Mouse (Mus musculus) lung, embryonic 16.5 days (tissue): ENCODE measurements at regions not wholly inside any gene's neighbourhood (a gene's known extent, or its start where the extent isn't known, plus 50 kb on each side); places are given as distances from the start of the nearest gene placed in this dataset.

Experiments
- ATAC-seq: fragments of 200-750 bp; cut with Nextera tagmentation; 2 replicates; pipeline ENCODE4 v1.8.0; 2017; ENCODE audit warnings: low read depth, mild to moderate bottlenecking, moderate library complexity
- H3K27ac ChIP-seq: fragments of 300-500 bp; sonication (generic); 2 replicates; pipeline ENCODE4 v1.5.1; 2014; ENCODE audit warnings: mild to moderate bottlenecking, control low read depth, low read length
- H3K27me3 ChIP-seq: fragments of 300-500 bp; sonication (generic); 2 replicates; pipeline ENCODE4 v1.6.1; 2014; ENCODE audit warnings: low read depth, low read length, mixed read lengths; ENCODE audit not compliant: control insufficient read depth, insufficient read depth
- H3K36me3 ChIP-seq: fragments of 300-500 bp; sonication (generic); 2 replicates; pipeline ENCODE4 v1.6.1; 2014; ENCODE audit warnings: low read length; ENCODE audit not compliant: control insufficient read depth, insufficient read depth
- H3K4me1 ChIP-seq: fragments of 300-500 bp; sonication (generic); replicated peaks from 2 replicates; pipeline ENCODE4 v1.6.1; 2014; ENCODE audit warnings: low read length, mixed read lengths; ENCODE audit not compliant: control insufficient read depth, insufficient read depth
- H3K4me2 ChIP-seq: fragments of 300-500 bp; sonication (generic); 2 replicates; pipeline ENCODE4 v1.6.1; 2014; ENCODE audit warnings: low read depth, low read length, control low read depth
- H3K4me3 ChIP-seq: fragments of 300-500 bp; sonication (generic); 2 replicates; pipeline ENCODE4 v1.5.1; 2014; ENCODE audit warnings: mild to moderate bottlenecking, low read length, control low read depth
- H3K9ac ChIP-seq: fragments of 300-500 bp; sonication (generic); 2 replicates; pipeline ENCODE4 v1.6.1; 2014; ENCODE audit warnings: low read length, control low read depth
- H3K9me3 ChIP-seq: fragments of 300-500 bp; sonication (generic); 2 replicates; pipeline ENCODE4 v1.6.1; 2016; ENCODE audit warnings: low read length; ENCODE audit not compliant: control insufficient read depth
- WGBS: fragments of 180-500 bp; shearing (Covaris S2); extraction: QIAGEN DNeasy Blood & Tissue Kit; methylation state at CpG from one replicate; pipeline ENCODE4 v1.1.7; 2014; 5-methylcytosine and 5-hydroxymethylcytosine counted together

GRCm38 (mm10) chr12:25304820-25305511 is 208.0 kb upstream of the Id2 start:
- Histone ChIP-seq H3K4me3 (no peak overlapping the region), H3K9ac (no peak overlapping the region), H3K9me3 (no peaks in the 10 kb centered on the region), H3K36me3 (no peaks in the 10 kb centered on the region), H3K27me3 (no peaks in the 10 kb centered on the region), H3K4me2 (no peak overlapping the region), H3K27ac (no peak overlapping the region), H3K4me1 (peaks cover 12% of the 10 kb centered on the region)
- 67% methylated on average over 6 of the region's 6 CpGs for WGBS
- ATAC-seq = no peak

- 28% methylated on average over 7 of the region's 7 CpGs for WGBS
- Histone ChIP-seq H3K4me1 (peaks cover 17% of the 10 kb centered on the region; the same call in 1 of the 2 replicates), H3K9ac (no peak overlapping the region; the same call in 1 of the 2 replicates), H3K4me3 (no peak overlapping the region), H3K27ac (peak overlapping the region; percentile 29), H3K9me3 (no peaks in the 10 kb centered on the region), H3K36me3 (no peaks in the 10 kb centered on the region), H3K27me3 (no peaks in the 10 kb centered on the region), H3K4me2 (no peak overlapping the region; the same call in 1 of the 2 replicates)
- 0 out of 2 replicates have a peak, but pooled peaks have one; percentile 52 for ATAC-seq
Measured at GRCm38 (mm10) chr12:25303500-25304050, 206.6 kb upstream of the Id2 start.

GRCm38 (mm10) chr12:25300804-25301390 is 204.0 kb upstream of the Id2 start:
- no peaks in the 10 kb centered on the region for H3K36me3 ChIP-seq
- no peak overlapping the region for H3K9ac ChIP-seq
- H3K4me2 ChIP-seq = no peak overlapping the region
- no peaks in the 10 kb centered on the region for H3K27me3 ChIP-seq
- no peak overlapping the region for H3K27ac ChIP-seq
- no peaks in the 10 kb centered on the region for H3K9me3 ChIP-seq
- no peak overlapping the region for H3K4me3 ChIP-seq
- peaks cover 20% of the 10 kb centered on the region; the same call in 1 of the 2 replicates for H3K4me1 ChIP-seq
- ATAC-seq = no peak
- WGBS = 60% methylated on average over 9 of the region's 9 CpGs

GRCm38 (mm10) chr12:25299603-25300471 is 202.9 kb upstream of the Id2 start:
- H3K4me3 ChIP-seq = no peak overlapping the region
- WGBS = 40% methylated on average over 11 of the region's 11 CpGs
- no peak overlapping the region for H3K4me2 ChIP-seq
- no peaks in the 10 kb centered on the region for H3K36me3 ChIP-seq
- no peak overlapping the region for H3K27ac ChIP-seq
- ATAC-seq = no peak
- H3K4me1 ChIP-seq = peaks cover 20% of the 10 kb centered on the region; the same call in 1 of the 2 replicates
- no peak overlapping the region for H3K9ac ChIP-seq
- H3K27me3 ChIP-seq = no peaks in the 10 kb centered on the region
- no peaks in the 10 kb centered on the region for H3K9me3 ChIP-seq

- Histone ChIP-seq H3K9ac (no peak overlapping the region), H3K4me2 (no peak overlapping the region), H3K36me3 (no peaks in the 10 kb centered on the region), H3K9me3 (no peaks in the 10 kb centered on the region), H3K4me3 (no peak overlapping the region), H3K4me1 (peaks cover 25% of the 10 kb centered on the region), H3K27me3 (no peaks in the 10 kb centered on the region), H3K27ac (no peak overlapping the region)
- WGBS = 86% methylated on average over 3 of the region's 3 CpGs
- no peak for ATAC-seq
Measured at GRCm38 (mm10) chr12:25298766-25299165, 201.8 kb upstream of the Id2 start.

GRCm38 (mm10) chr12:25297960-25298359 is 201.0 kb upstream of the Id2 start:
- Histone ChIP-seq H3K36me3 (no peaks in the 10 kb centered on the region), H3K4me3 (no peak overlapping the region), H3K9me3 (no peaks in the 10 kb centered on the region), H3K27me3 (no peaks in the 10 kb centered on the region), H3K4me1 (peaks cover 25% of the 10 kb centered on the region), H3K4me2 (no peak overlapping the region), H3K9ac (no peak overlapping the region), H3K27ac (peak overlapping the region; percentile 19; the same call in 1 of the 2 replicates)
- peak; percentile 41; the same call in 1 of the 2 replicates for ATAC-seq

GRCm38 (mm10) chr12:25296648-25297047 is 199.7 kb upstream of the Id2 start:
- Histone ChIP-seq H3K27me3 (no peaks in the 10 kb centered on the region), H3K9ac (no peak overlapping the region), H3K4me1 (peaks cover 25% of the 10 kb centered on the region), H3K36me3 (no peaks in the 10 kb centered on the region), H3K27ac (no peak overlapping the region), H3K4me2 (no peak overlapping the region), H3K9me3 (no peaks in the 10 kb centered on the region), H3K4me3 (no peak overlapping the region)
- WGBS = 84% methylated on average over 3 of the region's 3 CpGs
- no peak for ATAC-seq

GRCm38 (mm10) chr12:25294179-25295025 is 197.5 kb upstream of the Id2 start:
- Histone ChIP-seq H3K36me3 (no peaks in the 10 kb centered on the region), H3K4me2 (no peak overlapping the region), H3K4me1 (peaks cover 21% of the 10 kb centered on the region), H3K9ac (no peak overlapping the region), H3K9me3 (no peaks in the 10 kb centered on the region), H3K27me3 (no peaks in the 10 kb centered on the region), H3K27ac (no peak overlapping the region), H3K4me3 (no peak overlapping the region)
- 39% methylated on average over 4 of the region's 4 CpGs for WGBS
- no peak for ATAC-seq
